Mouse (Mus musculus): ENCODE measurements around the gene Ranbp17. TPM values are rescaled to one million over a fixed set of nuclear protein-coding genes. Genes with fewer than 3 reads are reported as not detected.

Ranbp17 gene
- polyA plus RNA-seq, 1 experiment = 0.14 TPM

GRCm38 (mm10) chr11:33422226-33422625, 91.3 kb downstream of the Ranbp17 start:
- TF ChIP-seq CTCF (IDR thresholded peaks at IDR 0.05; ENCODE audit: extremely low read depth, insufficient read depth, insufficient read length, insufficient replicate concordance) = no peak
- H3K4me1 ChIP-seq (ENCODE audit: control insufficient read depth, insufficient read depth, insufficient read length) = no peaks in the 10 kb centered on the region
- H3K36me3 ChIP-seq (ENCODE audit: control insufficient read depth, insufficient read depth, low read length) = no peaks in the 10 kb centered on the region
- no peaks in the 10 kb centered on the region for H3K27me3 ChIP-seq (ENCODE audit: control insufficient read depth, insufficient read depth, low read length)
- H3K27ac ChIP-seq (ENCODE audit: insufficient read depth, low read length) = no peak overlapping the region
- 78% methylated on average over 3 of the region's 3 CpGs for WGBS
- no peak overlapping the region for H3K4me3 ChIP-seq (ENCODE audit: extremely low read depth, insufficient read depth, insufficient read length)
- no peak for DNase-seq (ENCODE audit: low read depth in 1 of 2, low spot score in 2 of 2)

- TF ChIP-seq POLR2A (IDR thresholded peaks at IDR 0.05; ENCODE audit: low read depth, low read length) (no peak), CTCF (IDR thresholded peaks at IDR 0.05; ENCODE audit: extremely low read depth, insufficient read depth, insufficient read length, insufficient replicate concordance) (no peak)
- Histone ChIP-seq H3K4me3 (ENCODE audit: extremely low read depth, insufficient read depth, insufficient read length) (no peak overlapping the region), H3K36me3 (ENCODE audit: control insufficient read depth, insufficient read depth, low read length) (no peaks in the 10 kb centered on the region), H3K27me3 (ENCODE audit: control insufficient read depth, insufficient read depth, low read length) (no peaks in the 10 kb centered on the region), H3K4me1 (ENCODE audit: control insufficient read depth, insufficient read depth, insufficient read length) (no peaks in the 10 kb centered on the region), H3K27ac (ENCODE audit: insufficient read depth, low read length) (no peak overlapping the region)
- WGBS = 85% methylated on average over 4 of the region's 4 CpGs
- no peak for DNase-seq (ENCODE audit: low read depth in 1 of 2, low spot score in 2 of 2)
Observed at GRCm38 (mm10) chr11:33404651-33405050, 108.9 kb downstream of the Ranbp17 start.

- no peak overlapping the region for H3K4me3 ChIP-seq (ENCODE audit: extremely low read depth, insufficient read depth, insufficient read length)
- no peaks in the 10 kb centered on the region for H3K4me1 ChIP-seq (ENCODE audit: control insufficient read depth, insufficient read depth, insufficient read length)
- no peak for DNase-seq (ENCODE audit: low read depth in 1 of 2, low spot score in 2 of 2)
- no peaks in the 10 kb centered on the region for H3K36me3 ChIP-seq (ENCODE audit: control insufficient read depth, insufficient read depth, low read length)
- no peak overlapping the region for H3K27ac ChIP-seq (ENCODE audit: insufficient read depth, low read length)
- 52% methylated on average over 1 of the region's 1 CpGs for WGBS
- TF ChIP-seq CTCF (IDR thresholded peaks at IDR 0.05; ENCODE audit: extremely low read depth, insufficient read depth, insufficient read length, insufficient replicate concordance) (no peak), POLR2A (IDR thresholded peaks at IDR 0.05; ENCODE audit: low read depth, low read length) (no peak)
- no peaks in the 10 kb centered on the region for H3K27me3 ChIP-seq (ENCODE audit: control insufficient read depth, insufficient read depth, low read length)
Observed at GRCm38 (mm10) chr11:33399346-33399745, 114.2 kb downstream of the Ranbp17 start.

- no peak for DNase-seq (ENCODE audit: low read depth in 1 of 2, low spot score in 2 of 2)
- WGBS = 80% methylated on average over 3 of the region's 3 CpGs
- H3K27me3 ChIP-seq (ENCODE audit: control insufficient read depth, insufficient read depth, low read length) = no peaks in the 10 kb centered on the region
- H3K36me3 ChIP-seq (ENCODE audit: control insufficient read depth, insufficient read depth, low read length) = no peaks in the 10 kb centered on the region
- H3K27ac ChIP-seq (ENCODE audit: insufficient read depth, low read length) = no peak overlapping the region
- H3K4me1 ChIP-seq (ENCODE audit: control insufficient read depth, insufficient read depth, insufficient read length) = no peaks in the 10 kb centered on the region
- no peak overlapping the region for H3K4me3 ChIP-seq (ENCODE audit: extremely low read depth, insufficient read depth, insufficient read length)
- TF ChIP-seq POLR2A (IDR thresholded peaks at IDR 0.05; ENCODE audit: low read depth, low read length) (no peak), CTCF (IDR thresholded peaks at IDR 0.05; ENCODE audit: extremely low read depth, insufficient read depth, insufficient read length, insufficient replicate concordance) (no peak)
Observed at GRCm38 (mm10) chr11:33398701-33399100, 114.8 kb downstream of the Ranbp17 start.

- TF ChIP-seq CTCF (IDR thresholded peaks at IDR 0.05; ENCODE audit: extremely low read depth, insufficient read depth, insufficient read length, insufficient replicate concordance) (no peak), POLR2A (IDR thresholded peaks at IDR 0.05; ENCODE audit: low read depth, low read length) (no peak)
- H3K27me3 ChIP-seq (ENCODE audit: control insufficient read depth, insufficient read depth, low read length) = no peaks in the 10 kb centered on the region
- no peaks in the 10 kb centered on the region for H3K36me3 ChIP-seq (ENCODE audit: control insufficient read depth, insufficient read depth, low read length)
- H3K27ac ChIP-seq (ENCODE audit: insufficient read depth, low read length) = no peak overlapping the region
- H3K4me3 ChIP-seq (ENCODE audit: extremely low read depth, insufficient read depth, insufficient read length) = no peak overlapping the region
- 90% methylated on average over 6 of the region's 6 CpGs for WGBS
- H3K4me1 ChIP-seq (ENCODE audit: control insufficient read depth, insufficient read depth, insufficient read length) = no peaks in the 10 kb centered on the region
- no peak for DNase-seq (ENCODE audit: low read depth in 1 of 2, low spot score in 2 of 2)
Observed at GRCm38 (mm10) chr11:33396275-33396674, 117.3 kb downstream of the Ranbp17 start.

- Histone ChIP-seq H3K27me3 (ENCODE audit: control insufficient read depth, insufficient read depth, low read length) (no peaks in the 10 kb centered on the region), H3K27ac (ENCODE audit: insufficient read depth, low read length) (no peak overlapping the region), H3K4me3 (ENCODE audit: extremely low read depth, insufficient read depth, insufficient read length) (no peak overlapping the region; the same call in 1 of the 2 replicates), H3K36me3 (ENCODE audit: control insufficient read depth, insufficient read depth, low read length) (no peaks in the 10 kb centered on the region), H3K4me1 (ENCODE audit: control insufficient read depth, insufficient read depth, insufficient read length) (no peaks in the 10 kb centered on the region)
- 89% methylated on average over 3 of the region's 3 CpGs for WGBS
- DNase-seq (ENCODE audit: low read depth in 1 of 2, low spot score in 2 of 2) = no peak
- TF ChIP-seq CTCF (IDR thresholded peaks at IDR 0.05; ENCODE audit: extremely low read depth, insufficient read depth, insufficient read length, insufficient replicate concordance) (no peak), POLR2A (IDR thresholded peaks at IDR 0.05; ENCODE audit: low read depth, low read length) (no peak)
Observed at GRCm38 (mm10) chr11:33394093-33394492, 119.5 kb downstream of the Ranbp17 start.

- Histone ChIP-seq H3K4me1 (ENCODE audit: control insufficient read depth, insufficient read depth, insufficient read length) (no peaks in the 10 kb centered on the region), H3K27me3 (ENCODE audit: control insufficient read depth, insufficient read depth, low read length) (no peaks in the 10 kb centered on the region), H3K27ac (ENCODE audit: insufficient read depth, low read length) (no peak overlapping the region), H3K4me3 (ENCODE audit: extremely low read depth, insufficient read depth, insufficient read length) (no peak overlapping the region), H3K36me3 (ENCODE audit: control insufficient read depth, insufficient read depth, low read length) (no peaks in the 10 kb centered on the region)
- 92% methylated on average over 2 of the region's 2 CpGs for WGBS
- DNase-seq (ENCODE audit: low read depth in 1 of 2, low spot score in 2 of 2) = no peak
- no peak for TF ChIP-seq CTCF (IDR thresholded peaks at IDR 0.05; ENCODE audit: extremely low read depth, insufficient read depth, insufficient read length, insufficient replicate concordance)
- TF ChIP-seq POLR2A (IDR thresholded peaks at IDR 0.05; ENCODE audit: low read depth, low read length) = no peak
Observed at GRCm38 (mm10) chr11:33388685-33389084, 124.9 kb downstream of the Ranbp17 start.

All from spleen, adult 2 months (tissue).